Mouse (Mus musculus) cerebellum, adult 2 months (tissue): ENCODE data around the gene Olfml3.

ENCODE experiments used
- CTCF ChIP-seq: fragments of 200-500 bp; IDR thresholded peaks from 2 replicates; pipeline ENCODE4 v1.5.1; 2011; ENCODE audit warnings: low read depth, mild to moderate bottlenecking, control low read depth, low read length, moderate library complexity, borderline replicate concordance; ENCODE audit not compliant: insufficient read depth
- POLR2A ChIP-seq: fragments of 200-500 bp; IDR thresholded peaks from 2 replicates; pipeline ENCODE4 v1.6.1; 2011; ENCODE audit warnings: low read length, control low read depth, borderline replicate concordance; ENCODE audit not compliant: insufficient read depth

DNA sequence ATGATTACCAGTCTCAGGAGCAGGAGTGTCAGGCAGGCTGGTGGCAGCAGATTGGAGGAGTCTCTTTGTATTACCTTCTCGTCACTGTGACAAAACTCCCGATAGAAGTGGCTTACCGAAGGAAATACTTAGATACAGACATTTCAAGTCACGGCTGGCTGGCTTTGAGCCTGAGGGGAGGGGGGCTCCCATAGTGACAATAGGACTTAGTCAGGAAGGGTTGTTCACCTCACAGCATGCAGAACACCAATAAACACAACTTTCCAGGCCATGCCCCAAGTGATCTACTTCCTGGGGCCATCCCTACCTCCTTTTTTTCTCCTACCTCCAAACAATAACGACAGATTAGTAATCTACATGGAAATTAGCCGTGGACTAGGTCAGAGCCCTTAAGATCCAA lies 59.0 kb downstream of the Olfml3 start:
- TF ChIP-seq POLR2A, result no peak
- TF ChIP-seq CTCF, result no peak
